Mouse (Mus musculus): ENCODE data around the gene Gm21244. TPM values are rescaled to one million over a fixed set of nuclear protein-coding genes. Genes with fewer than 3 reads are reported as not detected.
"Not testable (repeated sequence)": the region's sequence is repeated elsewhere in the genome, so short reads cannot be mapped to it uniquely, and the experiment has no call there.

The Gm21244 gene
- polyA plus RNA-seq (2011; ENCODE audit: insufficient read depth, insufficient read length, low replicate concordance, missing spikeins): not detected in 2 replicates

- not testable (repeated sequence) for H3K4me3 ChIP-seq (replicated peaks; ENCODE audit: control insufficient read depth, low read depth, low read length); H3K27ac ChIP-seq (ENCODE audit: control insufficient read depth, insufficient read depth, low read depth, low read length, poor library complexity); H3K4me1 ChIP-seq (ENCODE audit: control insufficient read depth, insufficient read depth, low read length)
- WGBS: no CpG with 5 or more reads among the region's 3 CpGs
These were observed at the start of gene Gm21244 for GRCm38 (mm10) chrY:7169193-7169592. Gene Gm21244 (minus strand): TSS chrY:7169293.

Other genes starting within 250 kb of the Gm21244 start
- gene Gm28998, start 84.5 kb upstream of the Gm21244 start, polyA plus RNA-seq (2011; ENCODE audit: insufficient read depth, insufficient read length, low replicate concordance, missing spikeins): not detected in 2 replicates
- not detected in 2 replicates for gene Gm21788, start 235.7 kb upstream of the Gm21244 start, polyA plus RNA-seq (2011; ENCODE audit: insufficient read depth, insufficient read length, low replicate concordance, missing spikeins)